Mouse (Mus musculus) lung, embryonic 16.5 days (tissue): ENCODE measurements around the gene Trappc3. TPM values are rescaled to one million over a fixed set of nuclear protein-coding genes. Genes with fewer than 3 reads are reported as not detected.
"Not testable (repeated sequence)": the region's sequence is repeated elsewhere in the genome, so short reads cannot be mapped to it uniquely, and the experiment has no call there.

ENCODE experiments used
- ATAC-seq: fragments of 200-750 bp; cut with Nextera tagmentation; 2 replicates; pipeline ENCODE4 v1.8.0; 2017; ENCODE audit warnings: low read depth, mild to moderate bottlenecking, moderate library complexity
- H3K27ac ChIP-seq: fragments of 300-500 bp; sonication (generic); 2 replicates; pipeline ENCODE4 v1.5.1; 2014; ENCODE audit warnings: mild to moderate bottlenecking, control low read depth, low read length
- H3K27me3 ChIP-seq: fragments of 300-500 bp; sonication (generic); 2 replicates; pipeline ENCODE4 v1.6.1; 2014; ENCODE audit warnings: low read depth, low read length, mixed read lengths; ENCODE audit not compliant: control insufficient read depth, insufficient read depth
- H3K36me3 ChIP-seq: fragments of 300-500 bp; sonication (generic); 2 replicates; pipeline ENCODE4 v1.6.1; 2014; ENCODE audit warnings: low read length; ENCODE audit not compliant: control insufficient read depth, insufficient read depth
- H3K4me1 ChIP-seq: fragments of 300-500 bp; sonication (generic); replicated peaks from 2 replicates; pipeline ENCODE4 v1.6.1; 2014; ENCODE audit warnings: low read length, mixed read lengths; ENCODE audit not compliant: control insufficient read depth, insufficient read depth
- H3K4me2 ChIP-seq: fragments of 300-500 bp; sonication (generic); 2 replicates; pipeline ENCODE4 v1.6.1; 2014; ENCODE audit warnings: low read depth, low read length, control low read depth
- H3K4me3 ChIP-seq: fragments of 300-500 bp; sonication (generic); 2 replicates; pipeline ENCODE4 v1.5.1; 2014; ENCODE audit warnings: mild to moderate bottlenecking, low read length, control low read depth
- H3K9ac ChIP-seq: fragments of 300-500 bp; sonication (generic); 2 replicates; pipeline ENCODE4 v1.6.1; 2014; ENCODE audit warnings: low read length, control low read depth
- H3K9me3 ChIP-seq: fragments of 300-500 bp; sonication (generic); 2 replicates; pipeline ENCODE4 v1.6.1; 2016; ENCODE audit warnings: low read length; ENCODE audit not compliant: control insufficient read depth
- WGBS: fragments of 180-500 bp; shearing (Covaris S2); extraction: QIAGEN DNeasy Blood & Tissue Kit; methylation state at CpG from one replicate; pipeline ENCODE4 v1.1.7; 2014; 5-methylcytosine and 5-hydroxymethylcytosine counted together
- polyA plus RNA-seq: library from polyadenylated mRNA; unstranded; fragments of >200 nt; fragmentation: Nextera tagmentation; extraction: Ambion mirVana; gene quantifications from 2 replicates; pipeline ENCODE4 v1.2.1, GENCODE M21; 2015

The Trappc3 gene
- 101 and 107 TPM in 2 replicates for polyA plus RNA-seq

DNA sequence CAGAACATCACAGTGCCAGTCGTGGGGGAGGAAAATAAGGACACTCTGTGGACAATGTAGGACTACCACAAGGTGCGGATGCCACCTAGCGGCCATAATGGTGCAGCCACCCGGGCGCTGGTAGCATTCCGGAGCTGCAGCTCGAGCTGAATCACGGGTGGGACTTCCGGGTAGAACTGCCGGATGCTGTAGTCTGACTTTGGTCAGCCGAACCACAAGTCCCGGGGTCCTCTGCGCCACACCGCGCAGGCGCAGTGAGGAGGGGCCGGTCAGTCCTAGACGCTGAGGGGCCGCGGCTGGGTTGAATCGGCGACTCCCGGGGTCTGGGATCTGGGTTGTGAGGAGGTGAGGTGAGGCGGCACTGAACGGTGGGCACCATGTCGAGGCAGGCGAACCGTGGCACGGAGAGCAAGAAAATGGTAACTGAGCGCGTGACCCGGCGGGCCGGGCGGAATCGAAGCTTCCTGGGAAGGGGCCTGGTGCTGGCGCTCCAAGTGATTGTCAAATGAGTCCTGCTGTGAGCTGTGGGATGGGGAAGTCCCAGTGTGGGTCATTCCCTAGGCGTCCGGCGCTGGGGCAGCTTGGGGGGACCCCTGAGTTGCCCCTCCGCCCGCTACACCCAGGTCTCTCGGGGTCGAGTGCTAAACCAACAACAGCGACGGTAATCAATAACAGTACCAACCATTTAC is at the start of gene Trappc3:
TSS of gene Trappc3 (plus strand) at position 207 of the 689 bp plus-strand sequence.
- no peaks in the 10 kb centered on the region for H3K36me3 ChIP-seq
- ATAC-seq, result peak; percentile 92
- H3K4me1 ChIP-seq, result peaks cover 40% of the 10 kb centered on the region
- peak within 1 kb of the TSS; percentile 83 for H3K9ac ChIP-seq
- peak within 1 kb of the TSS; percentile 95 for H3K27ac ChIP-seq
- H3K4me2 ChIP-seq, result peak within 1 kb of the TSS; percentile 84
- no peaks in the 10 kb centered on the region for H3K27me3 ChIP-seq
- under 1% methylated on average over 46 of the region's 46 CpGs for WGBS
- H3K4me3 ChIP-seq, result peak within 1 kb of the TSS; percentile 77
- H3K9me3 ChIP-seq, result no peaks in the 10 kb centered on the region

DNA sequence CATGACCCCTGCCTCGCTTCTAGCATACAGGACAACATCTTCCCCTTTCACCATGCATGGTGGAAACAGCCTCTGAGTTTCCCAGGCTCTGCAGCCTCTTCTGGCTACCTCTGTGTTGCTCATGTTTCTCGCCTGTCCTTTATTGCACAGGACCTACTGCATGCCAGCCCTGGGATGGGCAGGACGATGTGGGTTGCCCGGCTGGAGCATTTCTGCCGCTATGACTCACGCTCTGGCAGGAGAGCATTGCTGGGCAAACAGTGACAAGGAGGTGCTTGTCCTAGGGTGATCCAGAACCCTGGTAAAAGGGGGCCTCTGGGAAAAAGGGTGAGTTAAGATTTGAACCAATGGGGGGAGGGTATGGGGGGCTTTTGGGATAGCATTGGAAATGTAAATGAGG is 44.4 kb upstream of the Trappc3 start:
- ATAC-seq, result peak; percentile 66
- no peaks in the 10 kb centered on the region for H3K4me1 ChIP-seq
- no peak overlapping the region for H3K27ac ChIP-seq
- no peaks in the 10 kb centered on the region for H3K36me3 ChIP-seq
- no peak overlapping the region for H3K4me3 ChIP-seq
- H3K9me3 ChIP-seq, result no peaks in the 10 kb centered on the region
- H3K27me3 ChIP-seq, result no peaks in the 10 kb centered on the region
- no peak overlapping the region for H3K9ac ChIP-seq
- no peak overlapping the region for H3K4me2 ChIP-seq
- WGBS, result 64% methylated on average over 6 of the region's 6 CpGs

DNA sequence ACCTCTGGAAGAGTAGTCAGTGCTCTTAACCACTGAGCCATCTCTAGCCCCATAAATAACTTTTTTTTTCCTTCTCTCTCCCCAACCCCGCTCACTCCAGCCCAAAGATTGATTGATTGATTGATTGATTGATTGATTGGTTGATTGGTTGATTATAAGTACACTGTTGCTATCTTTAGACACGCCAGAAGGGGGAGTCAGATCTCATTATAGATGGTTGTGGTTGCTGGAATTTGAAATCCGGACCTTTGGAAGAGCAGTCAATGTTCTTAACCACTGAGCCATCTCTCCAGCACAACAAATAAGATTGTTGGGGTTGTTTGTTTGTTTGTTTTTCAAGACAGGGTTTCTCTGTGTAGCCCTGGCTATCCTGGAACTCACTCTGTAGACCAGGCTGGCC is 42.6 kb upstream of the Trappc3 start:
- not testable (repeated sequence) for ATAC-seq, H3K27ac ChIP-seq, H3K36me3 ChIP-seq, H3K4me2 ChIP-seq, H3K4me3 ChIP-seq, H3K4me1 ChIP-seq, H3K9ac ChIP-seq, H3K9me3 ChIP-seq, H3K27me3 ChIP-seq
- WGBS, result 73% methylated on average over 3 of the region's 3 CpGs

GRCm38 (mm10) chr4:126220045-126220444 is 42.1 kb upstream of the Trappc3 start:
- Histone ChIP-seq H3K4me1 (no peaks in the 10 kb centered on the region), H3K4me3 (no peak overlapping the region), H3K9me3 (no peaks in the 10 kb centered on the region), H3K27ac (no peak overlapping the region), H3K9ac (no peak overlapping the region), H3K27me3 (no peaks in the 10 kb centered on the region), H3K36me3 (no peaks in the 10 kb centered on the region), H3K4me2 (no peak overlapping the region)
- WGBS, result 87% methylated on average over 10 of the region's 10 CpGs
- ATAC-seq, result no peak

DNA sequence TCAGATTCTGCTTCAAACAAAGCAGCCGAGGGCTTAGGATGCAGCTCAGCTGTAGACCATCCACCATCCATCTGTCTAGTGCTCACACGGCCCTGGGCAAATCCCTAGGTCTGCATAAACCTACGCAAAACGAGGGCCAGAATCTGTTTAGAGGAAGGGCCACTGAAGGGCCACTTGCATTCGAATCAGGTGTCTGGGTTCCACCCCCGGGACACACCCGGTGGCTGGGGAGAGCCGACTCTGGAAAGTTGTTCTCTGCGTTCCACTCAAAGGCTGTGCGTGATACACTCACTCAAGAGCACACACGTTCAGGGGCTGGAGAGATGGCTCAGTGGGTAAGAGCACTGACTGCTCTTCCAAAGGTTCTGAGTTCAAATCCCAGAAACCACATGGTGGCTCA is 39.5 kb upstream of the Trappc3 start:
- no peaks in the 10 kb centered on the region for H3K9me3 ChIP-seq
- no peak overlapping the region for H3K4me3 ChIP-seq
- H3K4me2 ChIP-seq, result no peak overlapping the region
- peaks cover 6% of the 10 kb centered on the region for H3K4me1 ChIP-seq
- H3K27ac ChIP-seq, result no peak overlapping the region
- 82% methylated on average over 11 of the region's 11 CpGs for WGBS
- H3K36me3 ChIP-seq, result no peaks in the 10 kb centered on the region
- no peak for ATAC-seq
- no peak overlapping the region for H3K9ac ChIP-seq
- H3K27me3 ChIP-seq, result no peaks in the 10 kb centered on the region

DNA sequence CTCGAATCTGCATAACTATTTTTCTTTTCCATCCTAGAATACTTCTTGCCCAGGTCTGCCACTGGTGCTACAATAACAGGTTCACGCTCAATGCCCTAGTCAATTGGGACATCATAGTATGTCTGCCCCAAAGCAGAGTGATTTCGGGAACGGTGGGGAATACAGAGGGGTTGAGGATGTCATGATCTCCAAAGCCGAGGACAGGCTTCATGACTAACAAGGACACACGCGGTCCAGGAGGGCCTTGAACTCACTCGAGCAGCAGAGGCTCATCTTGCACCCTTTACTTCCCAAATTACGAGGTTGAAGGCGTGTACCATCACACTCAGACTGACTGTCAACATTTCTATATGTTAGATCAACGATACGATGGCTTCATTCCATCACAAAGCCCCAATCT is 35.5 kb upstream of the Trappc3 start:
- H3K27me3 ChIP-seq, result no peaks in the 10 kb centered on the region
- no peak overlapping the region for H3K27ac ChIP-seq
- H3K36me3 ChIP-seq, result peaks cover 7% of the 10 kb centered on the region
- ATAC-seq, result peak; percentile 13; the same call in 1 of the 2 replicates
- peaks cover 9% of the 10 kb centered on the region for H3K4me1 ChIP-seq
- H3K4me3 ChIP-seq, result no peak overlapping the region
- no peak overlapping the region for H3K9ac ChIP-seq
- WGBS, result 42% methylated on average over 12 of the region's 12 CpGs
- H3K9me3 ChIP-seq, result no peaks in the 10 kb centered on the region
- H3K4me2 ChIP-seq, result no peak overlapping the region

- H3K9ac ChIP-seq, result peak overlapping the region; percentile 64
- H3K4me3 ChIP-seq, result peak overlapping the region; percentile 41
- no peaks in the 10 kb centered on the region for H3K27me3 ChIP-seq
- peak overlapping the region; percentile 74 for H3K27ac ChIP-seq
- peaks cover 10% of the 10 kb centered on the region for H3K36me3 ChIP-seq
- 6% methylated on average over 18 of the region's 18 CpGs for WGBS
- H3K9me3 ChIP-seq, result no peaks in the 10 kb centered on the region
- peak overlapping the region; percentile 71 for H3K4me2 ChIP-seq
- peak; percentile 90 for ATAC-seq
- H3K4me1 ChIP-seq, result peaks cover 9% of the 10 kb centered on the region
Observed at GRCm38 (mm10) chr4:126227077-126227761, 34.9 kb upstream of the Trappc3 start.

GRCm38 (mm10) chr4:126228144-126228543 is 34.0 kb upstream of the Trappc3 start:
- ATAC-seq, result no peak
- H3K36me3 ChIP-seq, result peaks cover 18% of the 10 kb centered on the region
- no peaks in the 10 kb centered on the region for H3K27me3 ChIP-seq
- peak overlapping the region; percentile 74; the same call in 1 of the 2 replicates for H3K27ac ChIP-seq
- no peak overlapping the region for H3K4me3 ChIP-seq
- peaks cover 9% of the 10 kb centered on the region for H3K4me1 ChIP-seq
- 24% methylated on average over 5 of the region's 5 CpGs for WGBS
- no peaks in the 10 kb centered on the region for H3K9me3 ChIP-seq
- H3K9ac ChIP-seq, result no peak overlapping the region
- H3K4me2 ChIP-seq, result no peak overlapping the region

DNA sequence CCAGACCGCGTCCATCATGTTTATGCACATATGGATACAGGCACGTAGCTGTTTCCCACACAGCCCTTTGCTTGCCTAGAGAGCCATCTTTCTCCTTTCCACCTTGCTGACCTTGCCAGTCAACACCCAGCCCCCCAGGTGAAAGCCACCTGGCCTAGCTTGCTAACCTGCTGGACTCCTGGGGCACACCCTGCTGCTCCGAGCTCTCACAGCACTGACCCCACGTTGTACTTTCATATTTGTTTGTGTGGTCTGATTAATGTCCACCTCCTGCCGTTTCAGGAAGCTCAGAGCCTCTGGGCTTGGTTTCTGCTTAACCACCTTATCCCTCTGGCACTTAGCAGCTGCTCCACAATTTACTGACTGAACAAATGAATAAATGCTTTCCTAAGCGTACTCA is 32.2 kb upstream of the Trappc3 start:
- Histone ChIP-seq H3K9me3 (no peaks in the 10 kb centered on the region), H3K4me3 (no peak overlapping the region), H3K27me3 (no peaks in the 10 kb centered on the region), H3K4me1 (peaks cover 11% of the 10 kb centered on the region), H3K36me3 (peaks cover 33% of the 10 kb centered on the region), H3K9ac (no peak overlapping the region), H3K4me2 (no peak overlapping the region), H3K27ac (no peak overlapping the region)
- 52% methylated on average over 7 of the region's 7 CpGs for WGBS
- no peak for ATAC-seq
